Mouse (Mus musculus) mouse trophoblast stem cell (cell line): ENCODE measurements around the gene Itgal.
"Not testable (repeated sequence)": the region's sequence is repeated elsewhere in the genome, so short reads cannot be mapped to it uniquely, and the experiment has no call there.

Source experiments
- in situ Hi-C, 2 experiments: fragments of 300-500 bp; cut with MseI, MboI; formaldehyde crosslinking; loops; 2 replicates in 1 of 2; 3 replicates in 1 of 2; pipeline ENCODE4 v1.15.1; 2025

Itgal gene

DNA sequence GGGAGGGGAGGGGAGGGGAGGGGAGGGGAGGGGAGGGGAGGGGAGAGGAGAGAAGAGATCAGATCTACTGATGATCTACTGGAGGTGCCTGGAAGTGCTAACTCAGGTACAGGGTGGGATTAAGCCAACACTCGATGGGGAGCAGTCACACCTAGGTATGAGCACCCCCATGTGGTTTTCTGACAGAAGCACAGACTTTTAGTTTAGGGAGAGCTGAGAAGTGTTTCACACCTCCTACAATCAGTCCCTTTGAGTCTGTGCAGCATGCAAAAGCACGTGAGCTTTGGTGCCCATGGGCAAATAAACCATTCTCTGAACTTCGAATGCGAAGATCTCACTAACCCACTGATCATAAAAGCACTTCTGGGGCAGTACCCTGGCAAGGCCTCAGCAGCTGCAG, 46.3 kb downstream of the Itgal start:
- in situ Hi-C loops = no loop called here

DNA sequence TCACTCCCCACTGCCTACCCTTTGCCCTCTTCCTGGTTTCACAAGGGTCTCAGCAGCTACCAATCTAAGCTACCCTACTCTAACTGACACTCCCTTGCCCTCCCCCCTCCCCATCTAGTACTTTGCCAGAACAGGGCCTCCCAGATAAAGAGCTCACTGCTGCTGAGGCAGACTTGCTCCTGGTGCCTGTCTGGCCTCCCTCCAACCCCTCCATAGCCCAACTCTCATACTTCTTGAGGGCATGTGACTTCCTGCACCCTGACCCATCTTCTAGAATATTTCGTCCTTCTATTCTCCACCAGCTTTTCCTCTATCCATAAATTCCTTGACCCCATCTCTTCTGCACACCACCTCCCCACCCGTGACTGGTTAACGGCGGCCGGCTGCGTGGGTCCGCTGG, 46.8 kb downstream of the Itgal start:
- in situ Hi-C loops = no loop called here

GRCm38 (mm10) chr7:127343351-127344019, 47.4 kb downstream of the Itgal start:
- in situ Hi-C loops = no loop called here

DNA sequence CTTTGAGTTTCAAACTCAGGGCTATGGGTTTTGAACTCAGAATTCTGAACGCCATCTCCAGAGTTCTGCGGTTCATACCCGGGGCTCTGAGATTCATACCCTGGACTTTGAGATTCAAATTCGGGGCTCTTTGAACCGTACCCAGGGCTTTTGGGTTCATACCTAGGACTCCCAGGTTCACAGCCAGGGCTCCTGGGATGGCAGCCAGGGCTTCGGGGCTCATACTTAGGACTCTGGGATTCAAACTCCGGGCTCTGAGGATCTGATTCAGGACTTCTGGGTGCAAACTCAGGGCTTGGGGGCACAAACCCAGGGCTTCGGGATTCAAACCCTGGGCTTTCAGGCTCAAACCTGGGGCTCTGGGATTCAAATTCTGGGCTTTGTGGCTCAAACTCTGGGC, 48.3 kb downstream of the Itgal start:
- in situ Hi-C loops = no loop called here

- in situ Hi-C loops = no loop called here
Observed at GRCm38 (mm10) chr7:127345092-127345491, 49.0 kb downstream of the Itgal start.

- in situ Hi-C loops = no loop called here
Observed at GRCm38 (mm10) chr7:127345512-127346325, 49.7 kb downstream of the Itgal start, which contains the start of gene Zfp768. Zfp768 (minus strand) TSS chr7:127345589.

DNA sequence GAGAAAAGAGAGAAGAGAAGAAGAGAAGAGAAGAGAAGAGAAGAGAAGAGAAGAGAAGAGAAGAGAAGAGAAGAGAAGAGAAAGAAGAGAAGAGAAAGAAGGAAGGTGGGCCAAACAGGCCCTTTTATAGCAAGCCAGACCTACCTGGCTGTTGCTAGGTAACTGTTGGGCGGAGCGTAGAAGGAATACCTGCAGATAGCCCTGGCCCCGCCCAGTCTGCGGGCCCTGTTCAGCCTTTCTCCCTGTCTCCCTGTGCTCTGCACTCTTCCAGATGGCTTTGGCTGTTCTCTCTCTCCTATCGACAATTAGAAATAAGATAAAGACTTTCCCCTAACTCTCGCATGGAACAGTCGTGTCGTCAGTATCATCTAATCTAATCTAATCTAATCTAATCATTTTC, 50.6 kb downstream of the Itgal start:
- in situ Hi-C loops = no loop called here

GRCm38 (mm10) chr7:127351230-127352004, 55.4 kb downstream of the Itgal start:
- in situ Hi-C loops = no loop called here

GRCm38 (mm10) chr7:127355796-127356195, 59.7 kb downstream of the Itgal start:
- in situ Hi-C loops = no loop called here

- in situ Hi-C loops = no loop called here
Observed at GRCm38 (mm10) chr7:127357871-127358270, 61.8 kb downstream of the Itgal start.

GRCm38 (mm10) chr7:127358472-127358871, 62.4 kb downstream of the Itgal start:
- in situ Hi-C loops = no loop called here

GRCm38 (mm10) chr7:127360265-127360664, 64.2 kb downstream of the Itgal start:
- in situ Hi-C loops = no loop called here

- in situ Hi-C loops = no loop called here
Observed at GRCm38 (mm10) chr7:127361449-127361848, 65.4 kb downstream of the Itgal start.

- in situ Hi-C loops = not testable (repeated sequence)
Observed at GRCm38 (mm10) chr7:127362418-127362817, 66.4 kb downstream of the Itgal start.

DNA sequence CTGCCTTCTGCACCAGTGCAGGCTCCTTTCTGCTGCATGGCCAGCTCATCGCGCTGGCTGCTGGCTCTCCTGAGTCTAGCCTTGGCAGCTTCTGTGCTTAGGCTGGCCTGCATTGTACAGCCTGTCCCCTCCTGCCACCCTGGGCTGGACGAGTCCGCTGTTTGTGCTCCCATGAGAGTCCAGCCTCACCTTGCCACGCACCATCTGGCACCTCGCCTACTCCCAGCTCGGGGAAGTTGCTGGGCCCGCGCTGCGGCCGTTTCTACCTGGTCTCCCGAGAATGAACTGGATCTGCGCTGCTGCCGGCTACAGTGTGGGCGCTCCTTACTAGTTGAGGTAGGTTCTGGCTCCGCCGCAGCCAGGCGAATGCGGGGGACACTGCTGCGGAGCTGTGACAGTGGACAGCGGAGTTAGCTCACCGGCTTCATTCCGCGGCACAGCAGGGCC, 67.4 kb downstream of the Itgal start:
- in situ Hi-C loops = no loop called here

GRCm38 (mm10) chr7:127364166-127364565, 68.1 kb downstream of the Itgal start:
- in situ Hi-C loops = no loop called here

- in situ Hi-C loops = no loop called here
Observed at GRCm38 (mm10) chr7:127366249-127366648, 70.2 kb downstream of the Itgal start.

- in situ Hi-C loops = no loop called here
Observed at GRCm38 (mm10) chr7:127371213-127371612, 75.2 kb downstream of the Itgal start.

- in situ Hi-C loops = not testable (repeated sequence)
Observed at GRCm38 (mm10) chr7:127371870-127372269, 75.8 kb downstream of the Itgal start.

- in situ Hi-C loops = not testable (repeated sequence)
Observed at GRCm38 (mm10) chr7:127375271-127376245, 79.5 kb downstream of the Itgal start, which contains the start of gene Zfp747. Zfp747 (minus strand) TSS chr7:127376050.
